36 mouse cellular contexts compared by ENCODE assay signal in genomic region chr16:83021311-83021710, GRCm38 (mm10).
"Had no signal": no experiment of that assay in that cellular context is flagged by ENCODE, and none has a peak within 500 bp of the region (broad histone marks: within the 10 kb centered on the region; RNA-seq: fewer than 3 reads in every experiment).

No protein-coding gene starts in this region.

- H3K4me1 ChIP-seq: heart, embryonic 10.5 days; heart, embryonic 12.5 days; heart, embryonic 13.5 days; heart, embryonic 15.5 days; hindbrain, embryonic 10.5 days; hindbrain, embryonic 12.5 days; hindbrain, embryonic 13.5 days; hindbrain, embryonic 15.5 days; intestine, embryonic 15.5 days; kidney, embryonic 15.5 days had no signal

- H3K4me3 ChIP-seq: heart, embryonic 10.5 days; heart, embryonic 12.5 days; heart, embryonic 13.5 days; heart, embryonic 15.5 days; hindbrain, embryonic 10.5 days; hindbrain, embryonic 12.5 days; hindbrain, embryonic 13.5 days; hindbrain, embryonic 15.5 days; intestine, embryonic 15.5 days; kidney, embryonic 15.5 days; layer of hippocampus, adult 2 months; left cerebral cortex, adult 2 months had no signal

- DNase-seq: heart, postnatal 10 days; heart, postnatal 14 days; heart, postnatal 36 days; heart, postnatal 4 days; kidney, adult 11 months; kidney, adult 18-20 months; kidney, adult 2 months; kidney, adult 8-10 months; kidney, adult 9 months; kidney, postnatal 10 days; kidney, postnatal 14 days; kidney, postnatal 25 days; kidney, postnatal 36 days; kidney, postnatal 4 days; layer of hippocampus, adult 9-11 months; layer of hippocampus, postnatal 36 days had no signal

- ATAC-seq: hindbrain, embryonic 16.5 days; hindbrain, postnatal 0 days; inflammation-experienced regulatory T-cells, adult 6 months; intestine, embryonic 15.5 days; intestine, embryonic 16.5 days; intestine, postnatal 0 days had no signal

- H3K9me3 ChIP-seq: heart, embryonic 10.5 days; heart, embryonic 13.5 days; heart, embryonic 15.5 days; hindbrain, embryonic 10.5 days; hindbrain, embryonic 12.5 days; hindbrain, embryonic 13.5 days; hindbrain, embryonic 15.5 days; intestine, embryonic 15.5 days; kidney, embryonic 15.5 days had no signal

- H3K27ac ChIP-seq: heart, embryonic 10.5 days; heart, embryonic 13.5 days; heart, embryonic 15.5 days; hindbrain, embryonic 10.5 days; hindbrain, embryonic 12.5 days; hindbrain, embryonic 13.5 days; hindbrain, embryonic 14.5 days; hindbrain, embryonic 15.5 days; hindbrain, postnatal 0 days; intestine, embryonic 15.5 days; kidney, embryonic 15.5 days; kidney, postnatal 0 days; layer of hippocampus, adult 2 months had no signal

- H3K4me2 ChIP-seq: heart, embryonic 11.5 days; heart, embryonic 12.5 days; heart, embryonic 13.5 days; heart, embryonic 15.5 days; hindbrain, embryonic 12.5 days; hindbrain, embryonic 13.5 days; hindbrain, embryonic 14.5 days; hindbrain, embryonic 15.5 days; intestine, embryonic 15.5 days; kidney, embryonic 15.5 days had no signal

- H3K36me3 ChIP-seq: heart, embryonic 10.5 days; heart, embryonic 12.5 days; heart, embryonic 13.5 days; heart, embryonic 15.5 days; hindbrain, embryonic 10.5 days; hindbrain, embryonic 12.5 days; hindbrain, embryonic 13.5 days; hindbrain, embryonic 15.5 days; intestine, embryonic 15.5 days; kidney, embryonic 15.5 days had no signal

- H3K9ac ChIP-seq: heart, embryonic 12.5 days; heart, embryonic 13.5 days; heart, embryonic 15.5 days; hindbrain, embryonic 12.5 days; hindbrain, embryonic 13.5 days; hindbrain, embryonic 14.5 days; hindbrain, embryonic 15.5 days; intestine, embryonic 15.5 days; kidney, embryonic 15.5 days had no signal

- H3K27me3 ChIP-seq: heart, embryonic 12.5 days; heart, embryonic 13.5 days; heart, embryonic 15.5 days; hindbrain, embryonic 12.5 days; hindbrain, embryonic 13.5 days; hindbrain, embryonic 15.5 days; intestine, embryonic 15.5 days; kidney, embryonic 15.5 days had no signal
